Mouse (Mus musculus) CH12.LX (cell line): ENCODE measurements around the gene BC048507. TPM values are rescaled to one million over a fixed set of nuclear protein-coding genes. Genes with fewer than 3 reads are reported as not detected.
A peak's percentile ranks its signal among the peaks of the same experiment; 100 is the strongest.

ENCODE experiments used
- DNase-seq: peaks from one replicate; pipeline ENCODE4 v3.0.0-alpha.2; 2013; ENCODE audit errors: extremely low read depth
- H3K27ac ChIP-seq: 2 replicates; pipeline ENCODE4 v1.5.1; 2012; ENCODE audit warnings: low read depth, mild to moderate bottlenecking, control low read depth, moderate library complexity; ENCODE audit not compliant: insufficient read depth
- H3K27me3 ChIP-seq: replicated peaks from 2 replicates; pipeline ENCODE3; 2012; ENCODE audit warnings: inconsistent platforms
- H3K36me3 ChIP-seq, 2 experiments: replicated peaks in 1 of 2; 2 replicates each; pipeline versions ENCODE3 to v1.6.1; 2012; ENCODE audit warnings: inconsistent platforms in 1 of 2, low read length in 1 of 2, mild to moderate bottlenecking in 1 of 2, mixed read lengths in 1 of 2, moderate library complexity in 1 of 2; ENCODE audit not compliant: control insufficient read depth in 1 of 2, insufficient read depth in 1 of 2
- H3K4me1 ChIP-seq, 2 experiments: 2 replicates each; pipeline ENCODE4 v1.6.1; 2012; ENCODE audit warnings: inconsistent platforms in 1 of 2, moderate library complexity in 1 of 2; ENCODE audit not compliant: insufficient read depth in 2 of 2, control insufficient read depth in 1 of 2
- H3K4me2 ChIP-seq: 2 replicates; pipeline ENCODE4 v1.6.1; 2012; ENCODE audit warnings: low read depth, mild to moderate bottlenecking, control low read depth; ENCODE audit not compliant: poor library complexity, insufficient read depth, severe bottlenecking
- H3K4me3 ChIP-seq, 3 experiments: fragments of 150-350 bp in 1 of 3; sonication (generic) in 1 of 3; replicated peaks in 1 of 3; 2 replicates each; pipeline versions ENCODE3 to v1.5.1; 2011 to 2012; ENCODE audit warnings: low read depth in 2 of 3, low read length in 2 of 3, mild to moderate bottlenecking in 2 of 3, moderate library complexity in 2 of 3, control low read depth in 1 of 3, improper control_type of control experiment in 1 of 3, inconsistent platforms in 1 of 3, mixed read lengths in 1 of 3; ENCODE audit not compliant: poor library complexity in 1 of 3
- H3K79me2 ChIP-seq: replicated peaks from 2 replicates; pipeline ENCODE4 v1.6.1; 2012; ENCODE audit warnings: mild to moderate bottlenecking, moderate library complexity; ENCODE audit not compliant: control insufficient read depth, poor library complexity, insufficient read depth, severe bottlenecking; ENCODE audit errors: extremely low read depth
- H3K9ac ChIP-seq: 2 replicates; pipeline ENCODE4 v1.6.1; 2012; ENCODE audit warnings: low read depth, mild to moderate bottlenecking, control low read depth, moderate library complexity; ENCODE audit not compliant: insufficient read depth
- H3K9me3 ChIP-seq: replicated peaks from 2 replicates; pipeline ENCODE3; 2012; ENCODE audit warnings: low read length, inconsistent platforms, mixed read lengths
- CHD2 ChIP-seq: IDR thresholded peaks from 2 replicates; pipeline ENCODE4 v1.6.1; 2011; ENCODE audit warnings: low read length, improper control_type of control experiment
- CTCF ChIP-seq, 2 experiments: IDR thresholded peaks in 1 of 2; conservative IDR thresholded peaks in 1 of 2; 2 replicates each; pipeline ENCODE4 v1.5.1; 2011 to 2012; ENCODE audit warnings: low read depth in 2 of 2, low read length in 2 of 2, improper control_type of control experiment in 1 of 2, inconsistent platforms in 1 of 2, mild to moderate bottlenecking in 1 of 2, moderate library complexity in 1 of 2
- E2F4 ChIP-seq: IDR thresholded peaks from 2 replicates; pipeline ENCODE4 v1.6.1; 2011; ENCODE audit warnings: low read depth, low read length, improper control_type of control experiment; ENCODE audit not compliant: insufficient replicate concordance
- ETS1 ChIP-seq: conservative IDR thresholded peaks from 2 replicates; pipeline ENCODE4 v1.6.1; 2012; ENCODE audit warnings: low read depth, mild to moderate bottlenecking, inconsistent platforms, low read length, improper control_type of control experiment, moderate library complexity
- GABPA ChIP-seq: IDR thresholded peaks from 2 replicates; pipeline ENCODE4 v1.6.1; 2012; ENCODE audit warnings: low read depth, low read length, improper control_type of control experiment, inconsistent platforms; ENCODE audit not compliant: insufficient replicate concordance
- IRF4 ChIP-seq: IDR thresholded peaks from 2 replicates; pipeline ENCODE4 v1.6.1; 2014; ENCODE audit warnings: low read depth, mild to moderate bottlenecking, inconsistent platforms, low read length, improper control_type of control experiment
- JUN ChIP-seq: IDR thresholded peaks from 2 replicates; pipeline ENCODE4 v1.6.1; 2011; ENCODE audit warnings: low read depth, mild to moderate bottlenecking, low read length, improper control_type of control experiment, moderate library complexity; ENCODE audit not compliant: insufficient read depth
- MAX ChIP-seq: IDR thresholded peaks from 2 replicates; pipeline ENCODE4 v1.6.1; 2011; ENCODE audit warnings: low read length, improper control_type of control experiment
- MXI1 ChIP-seq: IDR thresholded peaks from 2 replicates; pipeline ENCODE4 v1.6.1; 2011; ENCODE audit warnings: mild to moderate bottlenecking, low read depth, low read length, improper control_type of control experiment
- MYC ChIP-seq: IDR thresholded peaks from 2 replicates; pipeline ENCODE4 v1.6.1; 2011; ENCODE audit warnings: low read depth, mild to moderate bottlenecking, improper control_type of control experiment, low read length
- PAX5 ChIP-seq: IDR thresholded peaks from 2 replicates; pipeline ENCODE4 v1.6.1; 2012; ENCODE audit warnings: low read length, inconsistent platforms, mixed read lengths
- POLR2A ChIP-seq: IDR thresholded peaks from 2 replicates; pipeline ENCODE4 v1.6.1; 2011; ENCODE audit warnings: low read depth, mild to moderate bottlenecking, improper control_type of control experiment, low read length
- POLR2AphosphoS2 ChIP-seq: IDR thresholded peaks from 2 replicates; pipeline ENCODE4 v1.6.1; 2011; ENCODE audit warnings: low read depth, low read length, improper control_type of control experiment
- RAD21 ChIP-seq: IDR thresholded peaks from 2 replicates; pipeline ENCODE4 v1.6.1; 2011; ENCODE audit warnings: low read depth, mild to moderate bottlenecking, low read length, improper control_type of control experiment, moderate library complexity
- RCOR1 ChIP-seq: conservative IDR thresholded peaks from 2 replicates; pipeline ENCODE4 v1.6.1; 2012; ENCODE audit warnings: low read depth, mild to moderate bottlenecking, inconsistent platforms, low read length, improper control_type of control experiment
- SIN3A ChIP-seq: IDR thresholded peaks from 2 replicates; pipeline ENCODE4 v1.6.1; 2012; ENCODE audit warnings: low read length, improper control_type of control experiment, inconsistent platforms
- SMC3 ChIP-seq: IDR thresholded peaks from 2 replicates; pipeline ENCODE4 v1.6.1; 2011; ENCODE audit warnings: low read depth, low read length, improper control_type of control experiment
- TCF12 ChIP-seq: IDR thresholded peaks from 2 replicates; pipeline ENCODE4 v1.6.1; 2014; ENCODE audit warnings: low read depth, mild to moderate bottlenecking, inconsistent platforms, low read length, improper control_type of control experiment
- UBTF ChIP-seq: IDR thresholded peaks from 2 replicates; pipeline ENCODE4 v1.6.1; 2012; ENCODE audit warnings: low read depth, mild to moderate bottlenecking, inconsistent platforms, low read length, improper control_type of control experiment, moderate library complexity
- USF1 ChIP-seq: IDR thresholded peaks from 2 replicates; pipeline ENCODE4 v1.6.1; 2014; ENCODE audit warnings: low read depth, mild to moderate bottlenecking, inconsistent platforms, low read length, improper control_type of control experiment
- ZC3H11A ChIP-seq: IDR thresholded peaks from 2 replicates; pipeline ENCODE4 v1.6.1; 2012; ENCODE audit warnings: low read depth, mild to moderate bottlenecking, inconsistent platforms, low read length, improper control_type of control experiment
- ZNF384 ChIP-seq: IDR thresholded peaks from 2 replicates; pipeline ENCODE4 v1.6.1; 2012; ENCODE audit warnings: low read depth, low read length, improper control_type of control experiment, inconsistent platforms
- dilution Hi-C: fragments of 300-500 bp; cut with MboI; formaldehyde crosslinking; loops from 2 replicates; pipeline ENCODE4 v1.14.3; 2020; ENCODE audit warnings: low sequenced_read_pairs; ENCODE audit not compliant: extremely low pct_unique_long_range_greater_than_20kb, extremely low pct_ligation_motif_present
- in situ Hi-C: fragments of 300-500 bp; cut with MboI; formaldehyde crosslinking; loops from 3 replicates; pipeline ENCODE4 v1.14.3; 2019; ENCODE audit warnings: low sequenced_read_pairs, low pct_ligation_motif_present, low pct_unique_long_range_greater_than_20kb, mixed read lengths
- polyA plus RNA-seq: library from polyadenylated mRNA; unstranded; fragments of >175 nt; gene quantifications from 2 replicates; pipeline ENCODE4 v1.2.1, GENCODE M21; 2012; ENCODE audit warnings: low read depth; ENCODE audit not compliant: insufficient read length
- total RNA-seq, 2 experiments: library from RNA; depleted of rRNA; stranded (reverse); fragments of 300-350 nt in 1 of 2; fragments of >200 nt in 1 of 2; gene quantifications; 2 replicates each; pipeline ENCODE4 v1.2.3; 2012 to 2014

BC048507 gene
- total and polyA plus RNA-seq, 3 experiments = not detected

DNA sequence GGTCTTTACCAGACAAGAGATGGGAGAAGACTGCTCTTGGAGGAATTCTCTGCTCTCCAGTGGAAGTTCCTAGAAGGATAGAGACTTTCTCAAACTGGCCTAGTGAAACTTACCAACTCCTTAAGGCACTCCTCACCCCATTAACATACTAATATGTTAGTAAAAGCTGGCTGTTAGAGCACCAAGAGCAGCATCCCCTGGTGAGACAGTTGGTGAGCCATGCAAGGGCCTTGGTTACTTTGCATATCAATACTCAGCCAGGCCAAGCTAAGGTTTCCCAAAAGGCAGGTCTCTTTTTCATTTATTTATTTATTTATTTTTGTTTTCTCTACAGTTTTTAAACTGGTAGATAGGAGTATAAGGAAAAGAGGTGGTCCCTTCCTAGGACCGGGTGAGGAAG is 5.8 kb upstream of the BC048507 start:
- H3K4me3 ChIP-seq = no peak overlapping the region
- no peaks in the 10 kb centered on the region for H3K9me3 ChIP-seq
- H3K4me1 ChIP-seq = no peaks in the 10 kb centered on the region; a peak in 1 of 4 replicates
- DNase-seq = no peak
- H3K4me2 ChIP-seq = no peak overlapping the region
- no peak overlapping the region for H3K9ac ChIP-seq
- in situ Hi-C loops = no loop called here
- H3K79me2 ChIP-seq = no peaks in the 10 kb centered on the region
- no peak overlapping the region for H3K27ac ChIP-seq
- peaks cover 2% of the 10 kb centered on the region for H3K27me3 ChIP-seq
- dilution Hi-C loops = no loop called here
- TF ChIP-seq TCF12 (no peak), SIN3A (no peak), MXI1 (no peak), POLR2A (no peak), CTCF (conservative IDR thresholded peaks at IDR 0.05 in 1 of 2, IDR thresholded peaks at IDR 0.05 in 1 of 2; ENCODE audit: low read depth in 2 of 2, low read length in 2 of 2) (no peak), MAX (no peak)
- no peaks in the 10 kb centered on the region for H3K36me3 ChIP-seq

DNA sequence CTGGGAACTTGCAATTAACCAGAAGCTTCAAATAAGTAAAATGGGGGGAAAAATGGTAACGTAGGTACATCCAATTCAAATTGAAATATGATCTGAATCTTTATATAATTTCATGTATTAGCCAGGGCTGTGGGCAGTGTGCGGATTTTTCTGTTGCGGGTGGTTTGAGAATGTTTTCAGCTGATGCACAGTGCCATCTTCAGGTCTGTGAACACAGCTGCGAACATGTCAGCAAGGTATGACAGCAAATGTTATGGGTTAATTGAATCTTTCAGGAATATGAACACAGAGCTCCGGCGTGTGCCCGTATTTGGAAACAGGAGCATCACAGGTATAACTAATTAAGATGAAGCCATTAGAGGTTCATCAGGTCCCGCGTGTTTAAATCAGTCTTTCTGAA is 618 bp upstream of the BC048507 start:
- dilution Hi-C loops = no loop called here

DNA sequence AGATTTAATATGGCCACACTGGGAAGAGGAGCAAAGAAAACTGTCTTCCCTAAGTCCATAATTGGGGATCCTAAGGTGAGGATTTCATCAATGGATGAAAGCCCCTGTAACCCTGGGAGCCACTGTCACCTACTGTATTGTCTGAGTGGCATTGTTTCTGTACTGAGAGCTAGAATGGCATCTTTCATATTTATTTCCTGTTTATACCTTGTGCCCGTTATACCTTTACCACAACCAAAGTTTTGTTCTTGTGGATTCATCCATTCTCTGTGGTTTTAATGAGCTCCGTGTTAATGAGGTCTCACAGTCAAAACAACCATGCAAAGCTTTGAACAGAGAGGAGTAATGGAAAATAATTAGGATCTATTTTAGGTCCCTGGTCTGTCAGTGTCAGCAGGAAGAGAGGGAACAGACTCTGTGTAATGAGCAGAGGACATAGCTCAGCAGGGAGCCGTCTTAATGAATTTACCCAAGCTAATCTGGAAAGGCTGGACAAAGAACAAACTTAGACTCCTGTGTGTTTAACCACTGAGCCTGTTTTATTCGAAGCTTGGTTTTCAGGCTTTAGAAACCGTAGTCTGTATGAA is 1.7 kb downstream of the BC048507 start:
- Histone ChIP-seq H3K27ac (no peak overlapping the region), H3K4me3 (no peak overlapping the region), H3K4me2 (no peak overlapping the region), H3K79me2 (no peaks in the 10 kb centered on the region), H3K36me3 (no peaks in the 10 kb centered on the region), H3K4me1 (no peaks in the 10 kb centered on the region), H3K27me3 (peaks cover 5% of the 10 kb centered on the region), H3K9me3 (no peaks in the 10 kb centered on the region), H3K9ac (no peak overlapping the region)
- TF ChIP-seq ETS1 (no peak), MYC (no peak), CHD2 (no peak), USF1 (no peak), E2F4 (no peak)
- dilution Hi-C loops = no loop called here
- in situ Hi-C loops = no loop called here
- no peak for DNase-seq

More for the DNA sequence above, 618 bp upstream of the BC048507 start:
- no peak overlapping the region for H3K4me2 ChIP-seq
- H3K9ac ChIP-seq = no peak overlapping the region
- H3K27me3 ChIP-seq = no peaks in the 10 kb centered on the region
- no peak overlapping the region for H3K27ac ChIP-seq
- no peaks in the 10 kb centered on the region for H3K36me3 ChIP-seq
- DNase-seq = no peak
- H3K4me3 ChIP-seq = no peak overlapping the region
- no peaks in the 10 kb centered on the region for H3K79me2 ChIP-seq
- H3K9me3 ChIP-seq = no peaks in the 10 kb centered on the region
- H3K4me1 ChIP-seq = no peaks in the 10 kb centered on the region; a peak in 1 of 4 replicates
- in situ Hi-C loops = no loop called here
- TF ChIP-seq JUN (no peak), SIN3A (no peak), ETS1 (no peak), CTCF (conservative IDR thresholded peaks at IDR 0.05 in 1 of 2, IDR thresholded peaks at IDR 0.05 in 1 of 2; ENCODE audit: low read depth in 2 of 2, low read length in 2 of 2) (peak in 1 of 2 experiments; percentile 17; a peak in 1 of 4 replicates), UBTF (no peak), GABPA (no peak), POLR2AphosphoS2 (no peak), PAX5 (no peak), ZNF384 (no peak), SMC3 (no peak), IRF4 (no peak), MAX (no peak), MYC (no peak), RCOR1 (no peak), RAD21 (peak; percentile 11), ZC3H11A (no peak)
